Mouse (Mus musculus) liver (tissue): Measurements from ENCODE around the gene Piga.

Experiments
- DNase-seq: peaks from one replicate; pipeline ENCODE4 v3.0.0-alpha.2; 2020; ENCODE audit warnings: mixed read lengths

Gene Piga

DNA sequence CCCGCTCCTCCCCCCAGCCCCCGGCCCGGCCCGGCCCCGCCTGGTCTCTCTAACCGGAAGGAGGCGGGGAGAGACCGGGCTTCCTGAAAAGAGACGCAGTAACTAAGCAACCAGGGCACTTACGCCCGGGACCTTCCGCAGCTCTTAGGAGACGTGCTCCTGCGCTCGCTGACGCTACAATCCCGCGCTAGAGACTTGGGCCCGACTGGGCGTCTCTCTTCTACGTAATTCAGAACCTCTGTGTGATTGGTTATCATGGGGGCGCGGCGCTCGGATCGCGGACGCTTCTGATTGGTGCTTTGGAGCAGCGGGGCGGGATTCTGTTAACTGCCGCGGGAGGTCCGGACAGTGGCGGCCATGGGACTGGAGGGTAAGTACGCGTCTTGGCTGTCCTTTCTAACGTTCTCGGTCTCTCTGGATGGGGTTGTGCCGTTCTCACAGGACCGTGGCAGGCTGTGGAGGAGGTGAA, at the start of gene Piga:
Gene Piga, plus strand, starts transcription at position 317 of the 469 bp plus-strand sequence.
- DNase-seq = peak; percentile 93

GRCm38 (mm10) chrX:164370576-164370975, 49.0 kb upstream of the Piga start:
- DNase-seq = no peak

GRCm38 (mm10) chrX:164373081-164373480, 46.5 kb upstream of the Piga start, which contains the start of gene Vegfd:
Vegfd (plus strand) TSS chrX:164373378.
- no peak for DNase-seq

DNA sequence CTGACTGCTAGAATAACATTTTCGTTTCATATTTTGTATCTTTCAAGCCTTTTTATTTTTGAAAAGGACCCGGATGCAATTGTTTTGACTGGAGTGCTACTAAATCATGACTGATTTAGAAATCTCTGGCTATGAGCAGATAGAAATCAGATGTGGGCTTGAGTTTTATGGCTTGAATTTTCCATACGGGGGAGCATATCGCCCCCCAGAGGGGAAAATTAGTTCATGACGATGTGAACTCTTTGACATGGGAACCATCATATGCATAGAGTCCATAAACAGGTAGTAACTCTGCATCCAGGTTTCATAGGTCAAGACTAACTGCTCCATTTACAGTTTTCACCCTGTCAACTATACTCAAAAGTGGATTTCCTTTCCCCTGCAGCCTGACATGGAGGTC, 45.0 kb upstream of the Piga start:
- DNase-seq = no peak

DNA sequence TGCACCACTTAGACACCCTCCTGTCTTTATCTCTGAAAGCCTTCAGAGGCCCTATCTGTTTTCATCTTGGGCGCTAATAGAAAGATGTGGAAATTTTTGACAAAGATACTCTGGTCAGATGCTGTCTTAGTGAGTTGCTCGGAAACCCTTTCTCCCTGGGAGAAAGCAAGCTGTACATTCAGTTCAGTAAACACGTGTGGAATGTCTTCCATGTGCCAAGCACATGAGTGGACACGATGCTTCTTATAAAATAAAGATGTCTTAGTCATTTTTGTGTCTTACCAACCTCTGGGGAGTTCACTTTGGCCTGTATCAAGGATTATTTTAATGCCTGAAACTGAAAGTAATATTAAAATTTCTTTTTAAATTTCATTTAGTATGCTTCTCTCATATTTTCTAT, 39.9 kb upstream of the Piga start:
- no peak for DNase-seq

GRCm38 (mm10) chrX:164381618-164382408, 37.8 kb upstream of the Piga start:
- DNase-seq = peak; percentile 87

DNA sequence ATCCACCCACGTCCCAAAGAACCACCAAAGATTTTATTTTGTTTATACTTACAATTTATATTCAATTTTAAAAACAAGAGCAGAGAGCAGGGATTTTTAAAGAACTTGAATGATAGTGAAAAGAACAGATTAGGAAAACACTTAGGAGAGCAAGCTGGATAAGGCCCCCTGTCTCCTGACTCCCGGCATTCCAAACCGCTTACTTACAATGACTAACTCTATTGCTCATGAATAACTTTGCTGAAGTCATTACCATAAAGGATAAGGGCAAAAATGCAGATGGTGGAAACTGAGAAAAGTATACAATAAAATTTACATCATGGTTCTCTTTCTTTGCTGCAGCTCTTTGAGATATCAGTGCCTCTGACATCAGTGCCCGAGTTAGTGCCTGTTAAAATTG, 25.5 kb upstream of the Piga start:
- DNase-seq = no peak

DNA sequence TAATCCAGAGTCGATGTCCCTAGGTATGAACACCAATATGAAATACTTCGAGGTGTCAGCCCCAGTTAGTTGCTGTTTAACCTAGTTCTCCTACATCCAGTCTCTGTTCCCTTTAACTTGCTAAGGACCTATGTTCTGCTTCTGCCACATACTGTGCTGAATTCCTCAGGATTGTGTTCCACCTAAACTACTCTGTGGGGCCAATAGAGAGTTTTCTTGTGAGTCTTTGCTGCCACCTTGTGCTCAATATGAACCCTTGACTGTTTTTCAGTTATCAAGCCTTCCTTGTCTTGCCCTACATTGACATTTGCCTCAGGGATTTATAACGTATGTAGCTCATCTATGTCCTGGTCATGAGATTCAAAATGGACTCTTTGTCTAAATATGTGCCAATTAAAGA, 21.1 kb upstream of the Piga start:
- DNase-seq = no peak

DNA sequence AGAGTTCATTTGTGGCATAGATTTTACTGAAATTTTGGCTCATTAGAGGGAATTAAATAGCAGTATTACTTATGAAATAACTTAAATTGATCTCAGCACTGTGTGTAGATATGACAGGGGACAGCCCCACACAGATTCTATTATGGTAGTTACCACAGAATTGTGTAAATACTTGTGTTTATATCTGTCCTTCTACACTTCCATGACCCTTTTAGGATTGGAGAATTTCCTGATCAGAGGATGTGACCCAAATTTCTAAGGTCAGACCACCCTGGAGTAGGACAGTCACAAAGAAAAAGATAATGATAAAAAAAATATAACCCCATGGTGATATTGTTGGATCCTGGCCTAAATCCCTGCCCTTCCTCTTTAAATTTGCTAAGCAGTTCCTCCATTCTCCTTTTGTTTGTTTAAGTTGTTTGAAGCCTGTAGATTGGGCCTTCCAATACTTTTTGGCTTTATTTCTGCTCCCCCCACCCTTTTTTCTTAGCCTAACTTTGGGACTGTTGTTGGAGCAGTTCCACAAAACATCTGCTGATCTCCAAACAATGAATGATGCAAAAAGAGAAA, 14.4 kb upstream of the Piga start:
- DNase-seq = no peak

DNA sequence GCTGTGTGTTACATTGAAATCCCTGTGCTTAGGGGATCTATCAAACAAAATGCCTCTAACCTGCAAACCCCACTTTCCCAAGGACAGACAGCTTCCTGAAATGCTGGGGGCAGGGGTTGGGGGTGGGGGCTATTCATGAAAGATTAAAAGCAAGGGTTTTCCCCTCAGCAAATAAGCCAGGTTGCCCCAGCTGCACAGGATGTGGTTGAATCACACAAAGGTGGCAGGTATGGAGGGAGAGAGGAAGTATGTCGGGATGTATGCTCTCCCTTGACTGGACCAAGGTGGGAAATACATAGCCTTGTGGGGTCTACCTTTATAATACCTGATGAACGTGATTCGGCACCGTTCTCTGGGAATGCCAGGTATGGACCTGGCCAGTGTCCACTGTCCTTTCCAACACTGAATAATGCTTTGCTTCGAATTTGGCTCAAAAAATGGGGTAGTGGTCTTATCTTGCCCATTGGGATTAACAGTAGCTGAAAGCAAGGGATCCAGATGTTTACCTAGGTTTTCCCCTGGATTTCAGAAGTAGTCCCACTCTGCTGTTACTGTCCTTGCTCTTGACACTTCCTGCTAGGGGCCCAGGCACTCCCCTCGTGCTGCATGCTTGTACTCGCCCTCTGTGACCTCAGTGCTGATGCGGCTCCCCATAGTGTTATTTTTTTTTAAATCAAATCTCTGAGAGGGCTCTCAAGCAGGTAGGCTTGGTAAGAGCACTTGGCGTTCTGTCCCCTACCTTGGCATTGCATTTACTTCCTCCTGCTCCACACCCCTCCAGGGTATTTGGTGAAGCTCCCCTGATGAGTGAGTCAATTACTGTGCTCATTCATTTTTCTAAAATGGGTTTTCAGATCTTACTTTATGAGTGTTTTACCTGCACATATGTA, 13.2 kb upstream of the Piga start:
- DNase-seq = no peak

DNA sequence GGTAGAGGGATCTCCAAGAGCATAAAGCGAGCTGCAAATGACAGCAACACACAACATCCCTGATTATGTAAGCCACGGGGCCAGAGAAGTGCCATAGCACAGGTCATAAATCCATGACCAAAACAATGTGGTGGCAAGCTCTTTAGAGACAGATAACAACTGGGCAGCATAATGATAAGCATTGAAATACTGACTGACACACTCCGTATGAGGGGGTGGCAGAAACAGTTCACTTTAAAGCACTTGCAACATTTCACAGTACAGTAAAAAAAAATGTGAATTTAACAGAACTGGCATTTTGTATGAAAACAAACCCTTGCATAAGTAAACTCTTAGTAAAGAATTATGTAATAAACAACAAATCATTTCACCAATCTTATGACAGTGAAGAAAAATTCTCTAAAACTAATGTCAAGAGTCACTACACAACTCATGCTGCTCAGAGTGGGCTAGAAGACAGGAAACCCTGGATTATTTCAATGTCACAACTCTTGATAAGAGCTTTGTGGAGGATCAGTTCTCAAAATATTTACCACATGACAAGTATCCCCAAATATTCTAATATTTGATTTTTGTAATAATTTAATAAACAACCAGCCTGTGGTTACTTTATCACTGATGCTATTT, 11.2 kb upstream of the Piga start:
- DNase-seq = no peak

- no peak for DNase-seq
These were observed 9.0 kb upstream of the Piga start for GRCm38 (mm10) chrX:164410562-164410961.

DNA sequence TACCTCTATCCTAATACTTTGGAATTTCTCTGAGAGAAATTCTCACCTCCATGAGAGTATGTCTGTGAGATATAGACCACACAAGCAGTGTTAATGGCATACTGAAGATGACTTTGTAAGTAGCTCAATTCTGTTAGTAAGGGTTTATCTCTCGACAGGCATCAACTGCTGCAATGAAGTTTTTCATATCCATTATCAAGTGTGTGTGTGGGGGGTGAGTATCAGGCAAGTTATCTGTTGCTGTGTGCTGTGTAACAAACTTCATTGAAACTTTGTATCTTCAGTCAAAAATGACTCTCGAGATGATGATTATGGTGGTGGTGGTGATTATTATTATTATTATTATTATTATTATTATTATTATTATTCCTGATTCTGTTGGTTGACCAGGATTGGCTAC, 2.8 kb upstream of the Piga start:
- DNase-seq = no peak

GRCm38 (mm10) chrX:164418008-164418407, 1.6 kb upstream of the Piga start:
- DNase-seq = no peak

GRCm38 (mm10) chrX:164419955-164420354, 368 bp downstream of the Piga start:
- DNase-seq = no peak

- no peak for DNase-seq
These were observed 931 bp downstream of the Piga start for GRCm38 (mm10) chrX:164420518-164420917.

DNA sequence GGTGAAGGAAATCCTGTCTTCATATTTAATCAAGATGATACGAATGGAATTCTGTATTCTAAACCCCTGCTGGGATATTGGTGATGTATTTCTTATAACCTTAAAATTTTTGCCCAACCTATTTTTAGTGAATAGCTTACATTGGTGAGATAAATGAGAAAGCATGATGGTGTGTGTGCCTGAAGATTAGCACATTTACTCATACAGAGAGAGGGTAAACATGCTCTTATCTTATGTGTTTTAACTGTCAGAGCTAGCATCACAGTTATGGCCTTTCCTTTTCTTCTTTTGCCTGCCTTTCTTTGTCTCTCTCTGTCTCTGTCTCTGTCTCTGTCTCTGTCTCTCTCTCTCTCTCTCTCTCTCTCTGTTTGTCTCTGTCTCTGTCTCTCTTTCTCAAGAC, 5.2 kb downstream of the Piga start:
- DNase-seq = no peak

- DNase-seq = no peak
These were observed 7.7 kb downstream of the Piga start for GRCm38 (mm10) chrX:164427295-164427694.

DNA sequence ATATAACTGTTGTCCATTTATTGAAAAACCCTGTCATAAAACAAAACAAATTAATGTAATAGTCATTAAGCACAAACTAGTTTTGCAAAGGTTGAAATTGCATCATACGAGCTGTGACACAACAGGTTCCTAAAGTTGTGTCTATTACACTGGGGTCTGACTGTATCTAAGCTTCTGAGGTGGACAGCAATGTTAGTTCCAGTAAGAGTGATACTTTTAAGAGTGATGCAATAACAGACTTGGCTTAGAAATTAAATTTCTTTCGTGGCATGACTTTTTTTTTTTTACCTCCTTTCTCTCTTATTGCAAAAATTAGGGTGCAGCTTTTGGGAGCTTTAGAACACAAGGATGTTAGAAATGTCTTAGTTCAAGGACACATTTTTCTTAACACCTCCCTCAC, 8.6 kb downstream of the Piga start:
- DNase-seq = no peak

- DNase-seq = no peak
These were observed 11.0 kb downstream of the Piga start for GRCm38 (mm10) chrX:164430621-164431020.

DNA sequence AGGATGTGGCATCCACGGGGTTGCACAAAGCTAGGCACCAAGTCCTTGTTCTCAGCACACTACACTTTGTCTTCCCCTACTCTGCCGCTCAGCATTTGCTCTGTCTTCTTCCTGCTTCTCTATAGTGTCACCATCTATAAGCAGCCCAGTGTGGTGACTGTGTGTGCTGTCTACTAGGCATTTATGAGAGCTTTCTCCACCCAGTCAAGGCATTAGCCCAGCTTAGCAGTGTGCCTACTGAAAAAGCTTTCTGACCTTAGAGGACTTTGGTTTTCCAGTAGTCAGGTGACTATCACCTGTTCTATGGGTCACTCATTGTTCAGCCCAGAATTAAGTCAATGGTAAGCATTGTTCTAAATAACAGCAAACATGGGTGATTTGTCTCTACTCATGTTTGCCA, 11.5 kb downstream of the Piga start:
- no peak for DNase-seq

DNA sequence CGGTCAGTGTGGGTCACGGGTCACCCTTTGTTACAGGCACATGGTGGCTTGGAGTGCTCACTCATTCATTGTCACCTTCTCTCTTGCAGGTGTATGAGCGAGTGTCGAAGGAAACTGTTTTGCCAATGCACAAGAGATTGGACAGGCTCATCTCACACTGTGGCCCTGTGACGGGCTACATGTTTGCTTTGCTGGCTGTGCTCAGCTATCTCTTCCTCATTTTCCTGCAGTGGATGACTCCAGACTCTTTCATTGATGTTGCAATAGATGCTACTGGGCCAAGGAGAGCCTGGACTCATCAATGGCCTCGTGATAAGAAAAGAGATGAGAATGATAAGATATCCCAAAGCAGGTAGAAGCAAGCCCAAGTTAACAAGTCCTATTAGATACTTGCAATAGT, 12.0 kb downstream of the Piga start:
- DNase-seq = no peak

DNA sequence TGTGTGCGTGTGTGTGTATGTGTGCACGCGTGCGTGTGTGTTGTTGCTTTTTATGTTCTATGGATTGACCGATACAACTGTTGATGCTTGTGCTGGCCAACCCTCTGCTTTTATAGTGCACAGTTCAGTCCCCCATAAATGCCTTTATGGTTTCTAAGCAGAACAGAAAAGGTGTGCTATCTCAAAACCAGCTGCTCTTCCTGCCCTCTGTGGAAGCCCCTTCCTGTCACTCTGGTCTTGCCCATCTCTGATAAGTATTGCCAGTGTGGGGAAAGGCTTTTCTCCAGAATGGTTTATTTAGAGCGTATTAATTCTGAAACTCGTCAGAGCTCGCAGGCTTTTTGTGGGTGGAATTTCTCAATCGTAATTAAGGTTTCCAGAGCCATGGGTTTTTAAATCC, 13.1 kb downstream of the Piga start:
- DNase-seq = no peak
